Mouse (Mus musculus) CH12.LX (cell line): ENCODE data around the gene Rgs14. TPM values are rescaled to one million over a fixed set of nuclear protein-coding genes. Genes with fewer than 3 reads are reported as not detected.

Experiments used
- DNase-seq: peaks from one replicate; pipeline ENCODE4 v3.0.0-alpha.2; 2013; ENCODE audit errors: extremely low read depth
- H3K27ac ChIP-seq: 2 replicates; pipeline ENCODE4 v1.5.1; 2012; ENCODE audit warnings: low read depth, mild to moderate bottlenecking, control low read depth, moderate library complexity; ENCODE audit not compliant: insufficient read depth
- H3K27me3 ChIP-seq: replicated peaks from 2 replicates; pipeline ENCODE3; 2012; ENCODE audit warnings: inconsistent platforms
- H3K36me3 ChIP-seq, 2 experiments: replicated peaks in 1 of 2; 2 replicates each; pipeline versions ENCODE3 to v1.6.1; 2012; ENCODE audit warnings: inconsistent platforms in 1 of 2, low read length in 1 of 2, mild to moderate bottlenecking in 1 of 2, mixed read lengths in 1 of 2, moderate library complexity in 1 of 2; ENCODE audit not compliant: control insufficient read depth in 1 of 2, insufficient read depth in 1 of 2
- H3K4me1 ChIP-seq, 2 experiments: 2 replicates each; pipeline ENCODE4 v1.6.1; 2012; ENCODE audit warnings: inconsistent platforms in 1 of 2, moderate library complexity in 1 of 2; ENCODE audit not compliant: insufficient read depth in 2 of 2, control insufficient read depth in 1 of 2
- H3K4me2 ChIP-seq: 2 replicates; pipeline ENCODE4 v1.6.1; 2012; ENCODE audit warnings: low read depth, mild to moderate bottlenecking, control low read depth; ENCODE audit not compliant: poor library complexity, insufficient read depth, severe bottlenecking
- H3K4me3 ChIP-seq, 3 experiments: fragments of 150-350 bp in 1 of 3; sonication (generic) in 1 of 3; replicated peaks in 1 of 3; 2 replicates each; pipeline versions ENCODE3 to v1.5.1; 2011 to 2012; ENCODE audit warnings: low read depth in 2 of 3, low read length in 2 of 3, mild to moderate bottlenecking in 2 of 3, moderate library complexity in 2 of 3, control low read depth in 1 of 3, improper control_type of control experiment in 1 of 3, inconsistent platforms in 1 of 3, mixed read lengths in 1 of 3; ENCODE audit not compliant: poor library complexity in 1 of 3
- H3K79me2 ChIP-seq: replicated peaks from 2 replicates; pipeline ENCODE4 v1.6.1; 2012; ENCODE audit warnings: mild to moderate bottlenecking, moderate library complexity; ENCODE audit not compliant: control insufficient read depth, poor library complexity, insufficient read depth, severe bottlenecking; ENCODE audit errors: extremely low read depth
- H3K9ac ChIP-seq: 2 replicates; pipeline ENCODE4 v1.6.1; 2012; ENCODE audit warnings: low read depth, mild to moderate bottlenecking, control low read depth, moderate library complexity; ENCODE audit not compliant: insufficient read depth
- H3K9me3 ChIP-seq: replicated peaks from 2 replicates; pipeline ENCODE3; 2012; ENCODE audit warnings: low read length, inconsistent platforms, mixed read lengths
- BHLHE40 ChIP-seq: IDR thresholded peaks from 2 replicates; pipeline ENCODE4 v1.6.1; 2011; ENCODE audit warnings: mild to moderate bottlenecking, low read depth, low read length, improper control_type of control experiment
- CHD1 ChIP-seq: IDR thresholded peaks from 2 replicates; pipeline ENCODE4 v1.6.1; 2012; ENCODE audit warnings: low read depth, low read length, improper control_type of control experiment, inconsistent platforms
- CTCF ChIP-seq, 2 experiments: IDR thresholded peaks in 1 of 2; conservative IDR thresholded peaks in 1 of 2; 2 replicates each; pipeline ENCODE4 v1.5.1; 2011 to 2012; ENCODE audit warnings: low read depth in 2 of 2, low read length in 2 of 2, improper control_type of control experiment in 1 of 2, inconsistent platforms in 1 of 2, mild to moderate bottlenecking in 1 of 2, moderate library complexity in 1 of 2
- E2F4 ChIP-seq: IDR thresholded peaks from 2 replicates; pipeline ENCODE4 v1.6.1; 2011; ENCODE audit warnings: low read depth, low read length, improper control_type of control experiment; ENCODE audit not compliant: insufficient replicate concordance
- ELF1 ChIP-seq: IDR thresholded peaks from 2 replicates; pipeline ENCODE4 v1.6.1; 2014; ENCODE audit warnings: low read depth, mild to moderate bottlenecking, inconsistent platforms, low read length, improper control_type of control experiment
- EP300 ChIP-seq: IDR thresholded peaks from 2 replicates; pipeline ENCODE4 v1.6.1; 2011; ENCODE audit warnings: low read length, improper control_type of control experiment
- ETS1 ChIP-seq: conservative IDR thresholded peaks from 2 replicates; pipeline ENCODE4 v1.6.1; 2012; ENCODE audit warnings: low read depth, mild to moderate bottlenecking, inconsistent platforms, low read length, improper control_type of control experiment, moderate library complexity
- GABPA ChIP-seq: IDR thresholded peaks from 2 replicates; pipeline ENCODE4 v1.6.1; 2012; ENCODE audit warnings: low read depth, low read length, improper control_type of control experiment, inconsistent platforms; ENCODE audit not compliant: insufficient replicate concordance
- HCFC1 ChIP-seq: IDR thresholded peaks from 2 replicates; pipeline ENCODE4 v1.6.1; 2012; ENCODE audit warnings: low read depth, mild to moderate bottlenecking, inconsistent platforms, low read length, improper control_type of control experiment
- JUN ChIP-seq: IDR thresholded peaks from 2 replicates; pipeline ENCODE4 v1.6.1; 2011; ENCODE audit warnings: low read depth, mild to moderate bottlenecking, low read length, improper control_type of control experiment, moderate library complexity; ENCODE audit not compliant: insufficient read depth
- KAT2A ChIP-seq: IDR thresholded peaks from 2 replicates; pipeline ENCODE4 v1.6.1; 2012; ENCODE audit warnings: low read length, improper control_type of control experiment, inconsistent platforms; ENCODE audit not compliant: insufficient replicate concordance
- MAFK ChIP-seq: IDR thresholded peaks from 2 replicates; pipeline ENCODE4 v1.6.1; 2011; ENCODE audit warnings: low read length, improper control_type of control experiment; ENCODE audit not compliant: insufficient replicate concordance
- MAX ChIP-seq: IDR thresholded peaks from 2 replicates; pipeline ENCODE4 v1.6.1; 2011; ENCODE audit warnings: low read length, improper control_type of control experiment
- MEF2A ChIP-seq: IDR thresholded peaks from 2 replicates; pipeline ENCODE4 v1.6.1; 2014; ENCODE audit warnings: low read depth, mild to moderate bottlenecking, inconsistent platforms, low read length, improper control_type of control experiment, borderline replicate concordance
- MXI1 ChIP-seq: IDR thresholded peaks from 2 replicates; pipeline ENCODE4 v1.6.1; 2011; ENCODE audit warnings: mild to moderate bottlenecking, low read depth, low read length, improper control_type of control experiment
- MYC ChIP-seq: IDR thresholded peaks from 2 replicates; pipeline ENCODE4 v1.6.1; 2011; ENCODE audit warnings: low read depth, mild to moderate bottlenecking, improper control_type of control experiment, low read length
- NELFE ChIP-seq: IDR thresholded peaks from 2 replicates; pipeline ENCODE4 v1.6.1; 2011; ENCODE audit warnings: low read depth, low read length, improper control_type of control experiment
- NRF1 ChIP-seq: IDR thresholded peaks from 2 replicates; pipeline ENCODE4 v1.6.1; 2014; ENCODE audit warnings: low read depth, mild to moderate bottlenecking, inconsistent platforms, low read length, improper control_type of control experiment, moderate library complexity
- PAX5 ChIP-seq: IDR thresholded peaks from 2 replicates; pipeline ENCODE4 v1.6.1; 2012; ENCODE audit warnings: low read length, inconsistent platforms, mixed read lengths
- RAD21 ChIP-seq: IDR thresholded peaks from 2 replicates; pipeline ENCODE4 v1.6.1; 2011; ENCODE audit warnings: low read depth, mild to moderate bottlenecking, low read length, improper control_type of control experiment, moderate library complexity
- RCOR1 ChIP-seq: conservative IDR thresholded peaks from 2 replicates; pipeline ENCODE4 v1.6.1; 2012; ENCODE audit warnings: low read depth, mild to moderate bottlenecking, inconsistent platforms, low read length, improper control_type of control experiment
- SIN3A ChIP-seq: IDR thresholded peaks from 2 replicates; pipeline ENCODE4 v1.6.1; 2012; ENCODE audit warnings: low read length, improper control_type of control experiment, inconsistent platforms
- SMC3 ChIP-seq: IDR thresholded peaks from 2 replicates; pipeline ENCODE4 v1.6.1; 2011; ENCODE audit warnings: low read depth, low read length, improper control_type of control experiment
- TBP ChIP-seq: conservative IDR thresholded peaks from 2 replicates; pipeline ENCODE4 v1.6.1; 2011; ENCODE audit warnings: low read depth, low read length, improper control_type of control experiment
- TCF12 ChIP-seq: IDR thresholded peaks from 2 replicates; pipeline ENCODE4 v1.6.1; 2014; ENCODE audit warnings: low read depth, mild to moderate bottlenecking, inconsistent platforms, low read length, improper control_type of control experiment
- UBTF ChIP-seq: IDR thresholded peaks from 2 replicates; pipeline ENCODE4 v1.6.1; 2012; ENCODE audit warnings: low read depth, mild to moderate bottlenecking, inconsistent platforms, low read length, improper control_type of control experiment, moderate library complexity
- USF2 ChIP-seq: conservative IDR thresholded peaks from 2 replicates; pipeline ENCODE4 v1.6.1; 2011; ENCODE audit warnings: low read depth, low read length, improper control_type of control experiment
- ZC3H11A ChIP-seq: IDR thresholded peaks from 2 replicates; pipeline ENCODE4 v1.6.1; 2012; ENCODE audit warnings: low read depth, mild to moderate bottlenecking, inconsistent platforms, low read length, improper control_type of control experiment
- ZKSCAN1 ChIP-seq: IDR thresholded peaks from 2 replicates; pipeline ENCODE4 v1.6.1; 2012; ENCODE audit warnings: low read depth, inconsistent platforms, low read length, improper control_type of control experiment, borderline replicate concordance
- ZMIZ1 ChIP-seq: IDR thresholded peaks from 2 replicates; pipeline ENCODE4 v1.6.1; 2012; ENCODE audit warnings: low read depth, mild to moderate bottlenecking, inconsistent platforms, low read length, improper control_type of control experiment
- dilution Hi-C: fragments of 300-500 bp; cut with MboI; formaldehyde crosslinking; loops from 2 replicates; pipeline ENCODE4 v1.14.3; 2020; ENCODE audit warnings: low sequenced_read_pairs; ENCODE audit not compliant: extremely low pct_unique_long_range_greater_than_20kb, extremely low pct_ligation_motif_present
- in situ Hi-C: fragments of 300-500 bp; cut with MboI; formaldehyde crosslinking; loops from 3 replicates; pipeline ENCODE4 v1.14.3; 2019; ENCODE audit warnings: low sequenced_read_pairs, low pct_ligation_motif_present, low pct_unique_long_range_greater_than_20kb, mixed read lengths
- polyA plus RNA-seq: library from polyadenylated mRNA; unstranded; fragments of >175 nt; gene quantifications from 2 replicates; pipeline ENCODE4 v1.2.1, GENCODE M21; 2012; ENCODE audit warnings: low read depth; ENCODE audit not compliant: insufficient read length
- total RNA-seq, 2 experiments: library from RNA; depleted of rRNA; stranded (reverse); fragments of 300-350 nt in 1 of 2; fragments of >200 nt in 1 of 2; gene quantifications; 2 replicates each; pipeline ENCODE4 v1.2.3; 2012 to 2014

Rgs14 gene
- total and polyA plus RNA-seq, 3 experiments = 6.3 to 8.0 (median 7.6) TPM

GRCm38 (mm10) chr13:55361974-55362452 lies 7.5 kb upstream of the Rgs14 start:
- Histone ChIP-seq H3K9ac (peak overlapping the region; percentile 93), H3K36me3 (peaks cover 25 to 40% of the 10 kb centered on the region in 2 experiments), H3K9me3 (no peaks in the 10 kb centered on the region), H3K4me2 (peak overlapping the region; percentile 84), H3K4me3 (peak overlapping the region; percentile 92 to 100 (median 93)), H3K4me1 (peaks cover 8 to 47% of the 10 kb centered on the region in 2 experiments), H3K79me2 (peaks cover 53% of the 10 kb centered on the region), H3K27ac (peak overlapping the region; percentile 51), H3K27me3 (no peaks in the 10 kb centered on the region)
- dilution Hi-C loops (no loop called here), in situ Hi-C loops (no loop called here)
- no peak for DNase-seq
- no peak for TF ChIP-seq E2F4
- TF ChIP-seq MYC = peak; percentile 73
- peak; percentile 20; the same call in 1 of the 2 replicates for TF ChIP-seq MXI1
- TF ChIP-seq MAFK = no peak
- TF ChIP-seq TCF12 = no peak
- no peak for TF ChIP-seq SMC3
- peak; percentile 85 for TF ChIP-seq MAX

DNA sequence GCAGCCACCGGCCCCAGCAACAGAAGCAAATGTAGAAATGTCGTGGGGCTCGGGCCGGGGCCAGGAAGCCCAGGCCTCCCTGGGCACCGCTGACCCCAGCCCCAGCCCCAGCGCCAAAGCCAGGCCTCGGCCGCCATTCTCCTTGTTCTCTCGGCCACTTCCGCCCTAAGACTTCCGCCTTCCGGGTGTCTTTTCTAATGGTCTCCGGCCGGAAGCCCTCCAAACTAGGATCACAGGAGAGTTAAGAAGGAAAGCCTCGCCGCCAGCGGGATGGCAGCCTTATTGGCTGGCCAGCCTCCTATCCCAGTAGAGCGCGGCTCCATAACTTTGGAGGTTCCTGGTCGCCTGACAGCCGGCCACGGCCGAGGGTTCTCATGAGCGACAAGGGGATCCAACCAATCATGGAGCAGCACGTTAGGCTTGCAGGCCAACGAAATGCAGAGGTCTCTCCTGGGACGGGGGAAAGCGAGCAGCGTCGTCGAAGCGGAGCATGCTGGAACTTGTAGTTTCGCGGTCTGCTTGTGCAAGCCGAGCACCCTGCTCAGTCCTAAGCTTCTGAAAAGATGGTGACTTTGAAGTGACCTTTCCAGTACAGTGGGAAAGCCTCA lies 7.0 kb upstream of the Rgs14 start, which contains the start of gene Lman2:
Gene Lman2, minus strand, starts transcription at position 331 of the 608 bp plus-strand sequence.
- Histone ChIP-seq H3K9ac (peak within 1 kb of the TSS; percentile 93), H3K4me1 (peaks cover 8 to 45% of the 10 kb centered on the region in 2 experiments), H3K4me3 (peak within 1 kb of the TSS; percentile 92 to 100 (median 93)), H3K36me3 (peaks cover 22 to 36% of the 10 kb centered on the region in 2 experiments), H3K27ac (peak within 1 kb of the TSS; percentile 63), H3K79me2 (peaks cover 48% of the 10 kb centered on the region), H3K4me2 (peak within 1 kb of the TSS; percentile 84), H3K27me3 (no peaks in the 10 kb centered on the region), H3K9me3 (no peaks in the 10 kb centered on the region)
- DNase-seq = peak; percentile 98
- dilution Hi-C loops = no loop called here
- in situ Hi-C loops = no loop called here
- TF ChIP-seq ELF1 (peak; percentile 98), PAX5 (no peak), RCOR1 (no peak), GABPA (peak; percentile 28; the same call in 1 of the 2 replicates), ETS1 (no peak), BHLHE40 (peak; percentile 46; the same call in 1 of the 2 replicates), MAFK (no peak), NELFE (peak; percentile 81), RAD21 (no peak), TCF12 (peak; percentile 73), SMC3 (no peak), E2F4 (no peak), HCFC1 (peak; percentile 91), EP300 (no peak), USF2 (no peak), ZMIZ1 (0 out of 2 replicates have a peak, but pooled peaks have one; percentile 57), NRF1 (peak; percentile 30; the same call in 1 of the 2 replicates), CHD1 (no peak), SIN3A (peak; percentile 87; the same call in 1 of the 2 replicates), MEF2A (no peak), CTCF (conservative IDR thresholded peaks at IDR 0.05 in 1 of 2, IDR thresholded peaks at IDR 0.05 in 1 of 2; ENCODE audit: low read depth in 2 of 2, low read length in 2 of 2) (no peak), ZKSCAN1 (no peak), MYC (peak; percentile 9; the same call in 1 of the 2 replicates), ZC3H11A (no peak), TBP (no peak), UBTF (no peak), JUN (no peak), KAT2A (peak; percentile 92; the same call in 1 of the 2 replicates)
